Mouse (Mus musculus) kidney, adult 2 months (tissue): Measurements from ENCODE around the gene Myl6b. TPM values are rescaled to one million over a fixed set of nuclear protein-coding genes. Genes with fewer than 3 reads are reported as not detected.

Experiments used
- DNase-seq: peaks from one replicate; pipeline ENCODE4 v3.0.0; 2021
- H3K27ac ChIP-seq: fragments of 200-500 bp; 2 replicates; pipeline ENCODE4 v1.5.1; 2012; ENCODE audit warnings: low read depth, low read length, control low read depth, inconsistent platforms; ENCODE audit not compliant: insufficient read depth
- H3K27me3 ChIP-seq: fragments of 200-500 bp; replicated peaks from 2 replicates; pipeline ENCODE4 v1.6.1; 2012; ENCODE audit warnings: mild to moderate bottlenecking, moderate library complexity, low read length, inconsistent platforms; ENCODE audit not compliant: control insufficient read depth, insufficient read depth
- H3K36me3 ChIP-seq: fragments of 200-500 bp; 2 replicates; pipeline ENCODE4 v1.6.1; 2012; ENCODE audit warnings: mild to moderate bottlenecking, moderate library complexity, low read length, inconsistent platforms; ENCODE audit not compliant: control insufficient read depth, insufficient read depth
- H3K4me1 ChIP-seq: fragments of 200-500 bp; 2 replicates; pipeline ENCODE4 v1.6.1; 2011; ENCODE audit warnings: low read length; ENCODE audit not compliant: control insufficient read depth, insufficient read depth
- H3K4me3 ChIP-seq: fragments of 200-500 bp; 2 replicates; pipeline ENCODE4 v1.5.1; 2011; ENCODE audit warnings: mild to moderate bottlenecking, low read depth, low read length, control low read depth; ENCODE audit not compliant: insufficient read depth
- CTCF ChIP-seq: fragments of 200-500 bp; conservative IDR thresholded peaks from 2 replicates; pipeline ENCODE4 v1.5.1; 2011; ENCODE audit warnings: low read depth, mild to moderate bottlenecking, control low read depth, low read length, moderate library complexity, mixed read lengths; ENCODE audit not compliant: insufficient read depth, insufficient read length
- POLR2A ChIP-seq: fragments of 200-500 bp; IDR thresholded peaks from one replicate; pipeline ENCODE4 v1.6.1; 2011; ENCODE audit warnings: low read depth, low read length, control low read depth
- WGBS: fragments of 180-500 bp; shearing (Covaris S2); methylation state at CpG from one replicate; pipeline ENCODE4 v1.1.7; 2018; 5-methylcytosine and 5-hydroxymethylcytosine counted together
- polyA plus RNA-seq: library from polyadenylated mRNA; depleted of rRNA; stranded (reverse); fragments of >200 nt; gene quantifications from 2 replicates; pipeline ENCODE4 v1.2.3, GENCODE M21; 2012

The Myl6b gene
- polyA plus RNA-seq, 1 experiment = 10.6 TPM

DNA sequence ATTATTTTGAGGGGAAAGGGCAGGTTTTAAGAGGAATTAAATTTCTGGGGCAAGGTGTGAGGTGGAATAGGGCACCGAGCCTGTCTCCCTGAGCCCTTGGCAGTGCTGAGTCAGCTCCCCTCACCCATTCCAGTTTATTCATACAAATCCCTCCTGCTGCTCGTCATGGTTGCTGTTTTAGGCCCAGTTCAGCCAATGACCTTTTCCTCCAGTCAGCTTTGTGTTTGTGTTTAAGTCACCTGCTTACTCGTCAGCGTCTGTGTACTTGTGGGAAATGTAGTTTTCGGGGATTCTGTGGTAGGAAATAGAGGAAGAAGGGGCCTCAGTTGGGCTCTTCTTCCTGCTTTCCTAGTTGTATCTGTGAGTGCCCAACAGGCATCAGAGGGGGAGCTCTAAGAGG is 9.1 kb downstream of the Myl6b start:
- DNase-seq = peak; percentile 23
- no peak for TF ChIP-seq CTCF
- TF ChIP-seq POLR2A = no peak
- no peak overlapping the region for H3K4me3 ChIP-seq
- H3K27me3 ChIP-seq = no peaks in the 10 kb centered on the region
- H3K4me1 ChIP-seq = peaks cover 13% of the 10 kb centered on the region
- H3K27ac ChIP-seq = no peak overlapping the region
- peaks cover 1% of the 10 kb centered on the region; the same call in 1 of the 2 replicates for H3K36me3 ChIP-seq
- WGBS = 46% methylated on average over 5 of the region's 5 CpGs

DNA sequence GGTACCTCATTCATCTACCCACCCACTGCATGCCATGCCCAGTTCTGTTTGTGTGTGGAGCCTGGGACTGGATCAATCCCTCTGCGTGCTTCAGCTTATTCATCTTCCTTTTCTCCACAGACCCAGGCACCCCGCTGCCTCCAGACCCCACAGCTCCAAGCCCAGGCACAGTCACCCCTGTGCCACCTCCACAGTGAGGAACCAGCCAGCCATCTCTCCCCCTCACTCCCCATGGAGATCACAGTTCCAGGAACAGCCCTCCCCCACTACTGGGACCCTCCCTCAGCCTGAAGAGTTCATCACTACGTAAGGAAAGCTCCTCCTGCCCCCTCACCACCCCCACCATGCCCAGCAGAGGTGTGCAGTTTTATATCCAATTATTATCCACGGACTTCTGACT is 9.7 kb downstream of the Myl6b start:
- H3K27ac ChIP-seq = no peak overlapping the region
- no peak for DNase-seq
- no peak for TF ChIP-seq CTCF
- TF ChIP-seq POLR2A = no peak
- peaks cover 13% of the 10 kb centered on the region for H3K4me1 ChIP-seq
- no peaks in the 10 kb centered on the region for H3K27me3 ChIP-seq
- no peak overlapping the region for H3K4me3 ChIP-seq
- WGBS = 78% methylated on average over 4 of the region's 4 CpGs
- peaks cover 1% of the 10 kb centered on the region; the same call in 1 of the 2 replicates for H3K36me3 ChIP-seq

DNA sequence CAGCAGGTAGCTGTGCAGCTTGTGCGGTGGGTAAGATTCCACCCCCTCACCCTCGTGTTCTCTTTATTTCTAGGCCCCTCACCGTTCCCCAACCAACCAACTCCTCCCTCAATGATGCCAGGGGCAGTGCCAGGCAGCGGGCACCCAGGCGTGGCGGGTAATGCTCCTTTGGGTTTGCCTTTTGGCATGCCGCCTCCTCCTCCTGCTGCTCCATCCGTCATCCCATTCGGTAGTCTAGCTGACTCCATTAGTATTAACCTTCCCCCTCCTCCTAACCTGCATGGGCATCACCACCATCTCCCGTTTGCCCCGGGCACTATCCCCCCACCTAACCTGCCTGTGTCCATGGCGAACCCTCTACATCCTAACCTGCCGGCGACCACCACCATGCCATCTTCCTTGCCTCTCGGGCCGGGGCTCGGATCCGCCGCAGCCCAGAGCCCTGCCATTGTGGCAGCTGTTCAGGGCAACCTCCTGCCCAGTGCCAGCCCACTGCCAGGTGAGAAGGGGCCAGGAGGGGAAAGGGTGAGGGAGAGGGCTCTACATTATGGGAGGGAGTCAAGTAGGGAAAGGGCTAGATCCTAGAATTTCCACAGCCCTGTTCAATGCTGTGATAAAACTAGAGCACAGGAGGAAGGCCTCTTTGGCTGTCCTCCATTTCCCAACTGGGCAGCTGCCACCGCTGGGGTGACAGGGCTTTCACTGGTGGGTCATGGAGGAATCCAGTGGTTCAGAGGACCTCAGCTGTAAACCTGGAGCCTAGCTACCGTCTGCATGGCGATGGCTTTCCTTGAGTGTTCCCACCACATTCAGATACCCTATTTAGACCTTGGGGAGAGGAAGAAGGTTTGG is 10.4 kb downstream of the Myl6b start:
- no peaks in the 10 kb centered on the region for H3K27me3 ChIP-seq
- no peak overlapping the region for H3K27ac ChIP-seq
- no peak overlapping the region for H3K4me3 ChIP-seq
- TF ChIP-seq POLR2A = no peak
- no peak for TF ChIP-seq CTCF
- DNase-seq = peak; percentile 44
- peaks cover 3% of the 10 kb centered on the region; the same call in 1 of the 2 replicates for H3K36me3 ChIP-seq
- H3K4me1 ChIP-seq = peaks cover 13% of the 10 kb centered on the region
- WGBS = 67% methylated on average over 22 of the region's 22 CpGs

DNA sequence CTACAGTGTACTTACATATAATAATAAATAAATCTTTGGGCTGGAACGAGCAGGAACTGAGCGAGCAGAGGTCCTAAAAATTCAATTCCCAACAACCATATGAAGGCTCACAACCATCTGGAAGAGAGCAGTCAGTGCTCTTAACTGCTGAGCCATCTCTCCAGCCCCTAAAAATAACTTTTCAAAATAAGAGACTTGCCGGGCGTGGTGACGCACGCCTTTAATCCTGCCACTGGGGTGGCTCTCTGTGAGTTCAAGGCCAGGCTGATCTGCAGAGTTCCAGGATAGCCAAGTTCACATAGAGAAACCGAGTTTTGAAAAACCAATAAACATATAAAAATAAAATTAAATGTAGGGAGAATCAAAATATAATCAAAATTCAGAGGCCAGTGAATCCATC is 12.1 kb downstream of the Myl6b start:
- Histone ChIP-seq H3K4me3 (no peak overlapping the region), H3K36me3 (peaks cover 10% of the 10 kb centered on the region), H3K27ac (no peak overlapping the region), H3K4me1 (peaks cover 4% of the 10 kb centered on the region; the same call in 1 of the 2 replicates), H3K27me3 (no peaks in the 10 kb centered on the region)
- TF ChIP-seq CTCF = no peak
- no peak for TF ChIP-seq POLR2A
- 80% methylated on average over 7 of the region's 7 CpGs for WGBS
- DNase-seq = no peak

DNA sequence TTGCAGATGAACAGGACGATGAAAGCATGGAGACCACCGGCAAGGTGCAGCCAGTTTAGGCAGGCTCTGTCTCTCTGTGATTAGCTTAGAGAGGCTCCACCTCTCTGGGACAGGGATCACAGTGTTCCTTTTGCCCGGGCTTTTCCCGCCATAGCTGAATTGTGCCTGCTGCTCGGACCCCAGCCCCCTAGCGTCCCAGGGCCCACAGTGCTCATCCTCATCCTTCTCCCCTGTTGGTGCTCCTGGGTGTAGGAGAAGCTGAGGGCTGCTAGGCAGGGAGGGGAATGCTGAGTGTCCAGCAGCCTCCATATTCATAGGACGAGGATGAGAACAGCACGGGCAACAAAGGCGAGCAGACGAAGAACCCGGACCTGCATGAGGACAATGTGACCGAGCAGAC is 24.1 kb downstream of the Myl6b start:
- Histone ChIP-seq H3K36me3 (no peaks in the 10 kb centered on the region; the same call in none of the 2 replicates), H3K4me3 (no peak overlapping the region)

DNA sequence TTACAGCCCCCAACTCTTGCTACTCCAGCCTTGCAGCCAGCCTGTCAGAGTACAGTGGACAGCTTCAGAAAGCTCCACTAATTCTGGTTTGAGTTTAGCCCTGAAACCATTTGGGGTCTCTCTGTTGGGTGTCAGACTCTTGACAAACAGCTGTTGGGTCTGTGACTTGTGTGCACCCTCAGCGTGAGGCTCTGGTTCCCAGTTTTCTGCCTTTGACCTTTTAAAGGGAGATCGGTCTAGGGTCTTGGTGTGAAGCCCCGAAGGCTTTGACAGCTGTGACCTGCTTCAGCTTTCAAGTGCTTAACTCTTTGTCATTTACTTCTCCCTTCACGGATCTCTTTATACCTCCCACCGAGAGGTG is 38.2 kb downstream of the Myl6b start:
- no peaks in the 10 kb centered on the region for H3K27me3 ChIP-seq
- no peak for DNase-seq
- WGBS = 5% methylated on average over 5 of the region's 5 CpGs
- peaks cover 10% of the 10 kb centered on the region for H3K4me1 ChIP-seq
- peak overlapping the region; percentile 33; the same call in 1 of the 2 replicates for H3K27ac ChIP-seq
- peak overlapping the region; percentile 60 for H3K4me3 ChIP-seq
- TF ChIP-seq POLR2A (no peak), CTCF (no peak)
- peaks cover 7% of the 10 kb centered on the region for H3K36me3 ChIP-seq

More for the DNA sequence above, 24.1 kb downstream of the Myl6b start:
- 88% methylated on average over 12 of the region's 12 CpGs for WGBS
- no peak overlapping the region for H3K27ac ChIP-seq
- TF ChIP-seq CTCF = no peak
- no peak for TF ChIP-seq POLR2A
- H3K27me3 ChIP-seq = no peaks in the 10 kb centered on the region
- no peaks in the 10 kb centered on the region for H3K4me1 ChIP-seq
- no peak for DNase-seq
